Mouse (Mus musculus) left cerebral cortex, postnatal 14 days (tissue): ENCODE measurements around the gene Rnf34. TPM values are rescaled to one million over a fixed set of nuclear protein-coding genes. Genes with fewer than 3 reads are reported as not detected.

ENCODE experiments used
- DNase-seq, 2 experiments: peaks; one replicate each; pipeline ENCODE4 v3.0.0; 2021 to 2022; ENCODE audit warnings: low spot score in 2 of 2, mixed read lengths in 1 of 2
- intact Hi-C: fragments of 180-260 bp; cut with DNase I; formaldehyde crosslinking; loops from one replicate; pipeline ENCODE4 v1.15.1; 2025
- total RNA-seq, 2 experiments: library from RNA; stranded (reverse); gene quantifications; 2 replicates each; pipeline ENCODE4 v1.2.3; 2021

The Rnf34 gene
- total RNA-seq, 2 experiments from 2014 or later: 44.6 to 53.8 TPM

DNA sequence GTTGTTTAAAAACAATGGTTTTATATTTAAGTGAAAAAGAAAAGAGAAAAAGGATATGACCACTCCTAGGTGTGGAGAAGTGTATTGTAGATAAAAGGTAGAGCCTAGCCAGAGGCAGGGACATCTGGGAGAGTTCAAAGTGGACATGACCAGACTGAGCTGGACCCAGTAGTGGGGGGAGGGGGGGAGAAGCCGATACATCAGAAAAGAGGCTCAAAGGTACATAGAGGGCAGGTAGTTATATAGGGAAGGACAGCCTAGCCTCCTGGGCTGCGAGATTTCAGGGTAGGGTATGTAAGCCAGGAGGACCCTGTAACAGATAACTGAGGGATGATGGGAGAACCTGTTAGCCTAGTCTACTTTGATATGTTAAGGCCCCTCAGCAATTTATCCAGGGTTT, 2.8 kb downstream of the Rnf34 start:
- DNase-seq: no peak
- intact Hi-C loops: loop anchor here (5.0 kb wide), 1 partner anchor 35 kb away; no protein-coding TSS in a partner anchor

DNA sequence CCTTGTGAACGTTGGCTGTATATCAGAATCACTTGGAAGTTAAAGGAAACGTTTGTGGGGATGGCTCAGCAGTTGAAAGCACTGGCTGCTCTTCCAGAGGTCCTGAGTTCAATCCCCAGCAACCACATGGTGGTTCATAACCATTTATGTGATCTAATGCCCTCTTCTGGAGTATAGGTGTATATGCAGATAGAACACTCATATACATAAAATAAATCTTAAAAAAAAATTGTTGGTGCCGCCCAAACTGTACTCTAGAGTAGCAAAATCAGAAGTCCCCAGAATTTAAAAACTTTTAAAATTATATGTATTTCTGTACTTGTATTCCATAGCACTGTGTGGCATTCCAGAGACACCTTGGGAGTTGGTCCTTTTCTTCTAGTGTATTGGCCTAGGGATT, 6.0 kb downstream of the Rnf34 start:
- no peak for DNase-seq
- intact Hi-C loops: no loop called here

DNA sequence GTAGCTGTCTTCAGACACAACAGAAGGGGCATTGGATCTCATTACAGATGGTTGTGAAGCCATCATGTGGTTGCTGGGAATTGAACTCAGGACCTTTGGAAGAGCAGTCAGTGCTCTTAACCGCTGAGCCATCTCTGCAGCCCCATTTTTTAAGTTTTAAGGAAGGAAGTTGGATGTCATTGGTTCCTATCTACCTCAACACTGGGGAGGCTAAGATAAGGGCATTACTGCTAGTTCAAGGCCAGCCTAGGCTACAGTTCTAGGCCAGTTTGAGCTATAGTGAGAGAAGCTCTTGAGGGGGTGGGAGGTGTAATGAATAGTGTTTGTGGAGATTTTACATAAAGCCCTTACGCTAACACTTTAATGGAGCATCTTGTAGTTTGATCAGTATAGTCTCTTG, 13.2 kb downstream of the Rnf34 start:
- intact Hi-C loops: no loop called here
- no peak for DNase-seq

DNA sequence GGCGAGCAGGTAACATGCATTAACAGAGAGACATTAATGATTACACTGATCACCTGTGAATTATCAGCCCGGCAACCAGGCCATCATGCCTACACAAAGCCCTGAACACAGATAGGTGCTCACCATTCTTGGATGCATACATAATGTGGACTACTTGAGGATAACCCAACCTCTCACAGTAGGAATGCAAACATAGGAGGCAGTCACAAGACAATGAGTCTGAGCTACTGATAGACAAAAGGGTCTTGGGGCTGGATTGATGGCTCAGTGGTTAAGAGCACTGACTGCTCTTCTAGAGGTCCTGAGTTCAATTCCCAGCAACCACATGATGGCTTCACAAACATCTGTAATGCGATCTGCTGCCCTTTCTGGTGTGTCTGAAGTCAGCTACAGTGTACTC, 22.8 kb downstream of the Rnf34 start:
- intact Hi-C loops: no loop called here
- no peak for DNase-seq

DNA sequence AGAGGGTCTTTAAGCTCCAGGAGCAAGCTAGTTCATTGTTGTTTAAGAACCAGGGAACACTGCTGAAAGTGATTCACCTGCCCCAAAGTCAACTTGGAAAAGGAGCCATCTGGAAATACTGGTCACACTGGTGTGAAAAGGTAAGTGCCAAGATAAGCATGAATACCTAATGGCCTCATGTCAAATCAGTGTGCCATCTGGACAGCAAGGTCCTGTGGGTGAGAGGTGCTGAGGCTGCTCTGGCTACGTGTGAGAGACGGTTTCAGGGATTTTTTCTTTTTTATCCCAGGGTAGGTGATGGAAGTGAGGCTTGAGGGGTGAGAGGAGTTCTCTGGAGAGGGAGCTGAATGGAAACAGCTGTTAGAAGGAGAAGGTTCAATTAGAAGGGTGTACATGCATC, 23.7 kb downstream of the Rnf34 start:
- intact Hi-C loops: no loop called here
- no peak for DNase-seq

DNA sequence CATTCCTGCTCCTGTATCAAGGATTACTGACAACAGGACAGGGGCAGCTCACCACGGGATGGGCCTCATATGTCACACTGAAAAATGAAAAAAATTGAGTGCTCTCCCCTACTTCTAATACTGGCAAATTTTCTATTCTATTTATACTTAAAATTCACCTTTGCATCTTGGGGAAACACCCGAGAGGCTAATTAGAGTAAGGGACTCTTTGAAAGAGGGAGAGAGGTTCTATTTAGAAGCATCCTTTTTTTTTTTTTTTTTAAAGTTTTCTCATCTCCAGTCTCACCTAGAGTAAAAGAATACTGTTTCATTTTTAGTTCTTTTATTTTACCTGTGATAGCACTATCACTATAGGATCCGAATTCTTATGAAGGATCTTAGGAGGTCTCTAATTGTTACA, 24.5 kb downstream of the Rnf34 start:
- no peak for DNase-seq
- intact Hi-C loops: no loop called here

DNA sequence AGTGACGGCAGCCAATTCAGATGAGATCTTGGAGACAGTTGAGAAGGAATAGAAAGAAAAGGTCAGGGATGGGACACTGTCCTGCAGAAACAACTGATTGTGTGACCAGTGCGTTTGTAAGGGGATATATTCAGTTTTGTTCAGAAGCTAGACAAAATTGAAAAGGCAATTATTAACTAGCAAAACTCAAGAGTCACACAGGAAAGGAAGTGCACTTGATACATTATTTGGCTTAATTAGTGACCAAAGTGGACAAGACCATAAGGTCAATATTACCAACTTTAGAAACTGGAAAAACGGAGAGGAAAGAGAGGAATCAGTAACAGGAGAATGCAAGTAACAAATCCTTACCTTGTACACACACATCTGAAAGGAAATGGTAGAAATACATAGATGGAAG, 26.8 kb downstream of the Rnf34 start:
- no peak for DNase-seq
- intact Hi-C loops: no loop called here

DNA sequence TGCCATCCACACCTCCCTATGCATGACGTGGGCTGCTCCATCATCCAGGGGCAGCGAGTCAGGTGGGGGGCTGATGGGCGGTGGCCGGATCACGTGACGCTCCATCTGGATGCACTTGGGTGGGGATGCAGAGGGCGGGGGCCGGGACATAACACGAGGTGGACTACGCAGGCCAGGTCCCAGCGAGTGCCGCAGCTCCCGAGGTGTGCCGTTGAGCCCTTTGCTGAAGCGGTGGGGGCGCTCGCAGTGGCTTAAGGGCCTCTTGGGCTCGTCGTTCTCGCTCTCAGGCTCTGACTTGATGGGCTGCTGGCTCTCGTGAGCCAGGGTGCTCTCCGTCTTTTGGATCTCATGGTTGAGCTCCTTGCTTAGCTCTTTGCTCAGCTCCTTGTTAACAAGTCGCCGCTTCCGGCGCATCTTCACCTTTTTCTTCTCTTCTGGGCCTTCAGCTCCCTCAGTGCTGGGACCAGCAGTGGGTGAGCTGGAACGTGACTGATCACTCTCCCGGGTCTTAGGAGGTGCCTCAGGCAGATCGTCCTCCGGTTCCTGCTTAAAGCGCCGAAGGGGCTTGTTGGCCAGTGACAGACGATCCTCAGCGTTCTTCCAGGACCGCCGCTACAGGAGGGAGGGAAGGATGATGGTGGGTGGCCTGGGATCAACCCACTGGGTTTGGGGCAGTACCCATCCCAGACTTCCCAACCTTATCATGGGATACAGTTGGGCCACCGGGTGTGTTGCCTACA, 30.6 kb downstream of the Rnf34 start:
- DNase-seq: no peak
- intact Hi-C loops: loop anchor here (5.0 kb wide), 1 partner anchor 58 kb away; the partner anchor contains the start of gene Anapc5

DNA sequence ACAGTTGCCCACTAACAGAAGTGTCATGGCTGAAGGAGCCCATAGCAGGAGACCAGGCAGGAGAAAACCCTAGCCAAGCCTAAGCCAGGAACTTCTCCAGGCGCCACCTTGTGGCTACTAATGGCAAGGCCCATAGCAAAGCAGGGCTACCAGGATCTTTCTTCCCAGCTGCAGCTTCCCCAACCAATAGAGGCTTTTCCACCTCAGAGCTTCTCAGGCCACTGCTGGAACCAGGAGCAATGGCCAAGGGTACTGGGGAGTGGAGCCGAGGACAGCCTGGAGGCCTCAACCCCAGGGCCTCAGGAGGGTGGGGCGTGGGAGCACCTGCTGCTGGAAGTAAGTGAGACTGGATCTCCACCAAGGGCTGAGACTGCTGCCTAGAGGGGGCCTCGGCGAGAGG, 31.5 kb downstream of the Rnf34 start:
- intact Hi-C loops: loop anchor here (5.0 kb wide), 1 partner anchor 59 kb away; the partner anchor contains the start of gene Anapc5

DNA sequence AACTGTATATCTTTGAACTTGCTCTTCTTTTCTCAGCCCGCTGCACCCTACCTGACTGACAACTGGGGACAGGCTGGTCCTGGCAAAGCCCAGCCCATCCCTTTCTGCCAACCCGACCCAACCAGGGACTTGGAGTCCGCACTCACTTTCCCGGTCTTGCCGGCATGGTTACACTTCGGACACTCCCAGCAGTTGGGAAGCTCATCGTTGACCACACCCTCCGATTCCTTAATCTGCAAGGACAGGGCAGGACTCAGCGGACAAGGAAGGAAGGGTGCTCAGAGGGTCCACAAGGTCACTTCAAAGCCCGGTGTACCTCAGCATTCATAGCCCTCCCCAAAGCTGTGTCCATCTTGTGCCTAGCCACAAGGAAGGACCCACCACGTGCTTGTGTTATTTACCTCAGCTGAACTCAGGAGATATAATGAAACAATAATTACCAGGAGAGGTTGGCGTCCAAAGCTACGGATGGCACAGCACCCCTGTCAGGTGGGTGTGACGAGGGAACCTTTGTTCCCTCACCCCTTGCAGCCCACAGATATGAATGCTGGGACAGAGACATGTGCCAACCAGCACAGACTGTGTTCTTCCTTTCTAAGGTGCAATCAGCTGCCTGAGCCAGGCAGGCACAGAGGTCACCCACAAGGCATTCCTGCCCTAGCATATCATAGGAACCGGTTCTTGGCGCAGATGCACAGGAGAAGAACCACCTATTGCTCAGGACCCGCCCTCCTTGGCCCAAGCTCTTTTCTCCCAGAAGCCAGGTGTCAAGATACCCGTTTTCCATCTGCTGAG, 32.6 kb downstream of the Rnf34 start:
- DNase-seq: no peak
- intact Hi-C loops: loop anchor here (5.0 kb wide), 1 partner anchor 60 kb away; the partner anchor contains the start of gene Anapc5

More for the DNA sequence above, 31.5 kb downstream of the Rnf34 start:
- DNase-seq: peak; percentile 75 to 79

DNA sequence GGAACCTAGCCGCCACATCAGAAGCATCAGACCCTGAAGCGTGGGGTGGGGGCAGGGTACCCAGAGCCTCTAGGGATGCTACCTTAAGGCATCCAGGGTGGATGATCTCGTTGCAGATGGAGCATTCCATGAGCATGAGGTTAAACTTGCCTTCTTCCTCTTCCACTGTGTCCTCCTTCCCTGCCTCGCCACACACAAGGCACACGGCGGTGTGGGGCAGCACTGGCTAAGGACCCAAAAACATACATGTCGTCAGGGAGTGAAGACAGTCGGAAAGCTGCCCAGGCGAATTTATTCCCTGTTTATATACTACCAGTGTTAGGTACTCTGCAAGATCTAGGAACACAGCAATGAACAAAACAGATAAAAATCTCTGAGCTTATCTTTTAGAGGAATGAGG, 33.4 kb downstream of the Rnf34 start:
- no peak for DNase-seq
- intact Hi-C loops: loop anchor here (5.0 kb wide), 1 partner anchor 61 kb away; the partner anchor contains the start of gene Anapc5

DNA sequence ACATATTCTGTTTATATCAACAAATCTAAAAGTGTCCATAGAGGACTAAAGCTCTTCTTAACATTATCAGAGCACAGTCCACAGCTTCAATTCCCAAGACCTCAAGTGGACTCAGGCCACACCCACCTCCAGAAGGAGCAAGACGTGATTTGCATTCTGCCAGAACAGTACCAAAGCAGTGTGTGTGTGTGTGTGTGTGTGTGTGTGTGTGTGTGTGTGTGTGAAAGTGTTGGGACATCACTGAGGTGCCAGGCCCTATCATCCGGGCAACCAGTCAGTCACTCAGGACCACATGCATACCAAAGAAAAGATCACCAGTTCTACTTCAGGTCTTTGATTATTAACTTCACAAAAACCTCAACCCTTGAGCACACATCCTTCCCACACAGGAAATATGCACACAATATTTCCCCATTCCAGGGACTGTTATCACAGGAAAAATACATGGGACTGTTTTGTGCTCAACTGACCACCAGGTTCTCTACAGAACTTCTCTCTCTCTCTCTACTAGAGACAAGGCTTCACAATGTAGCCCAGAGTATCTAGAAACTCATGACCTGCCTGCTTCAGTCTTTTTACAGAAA, 33.9 kb downstream of the Rnf34 start:
- no peak for DNase-seq
- intact Hi-C loops: loop anchor here (1.0 to 5.0 kb wide), 2 partner anchors 18 to 61 kb away; partner anchors contain the start of gene Anapc5

DNA sequence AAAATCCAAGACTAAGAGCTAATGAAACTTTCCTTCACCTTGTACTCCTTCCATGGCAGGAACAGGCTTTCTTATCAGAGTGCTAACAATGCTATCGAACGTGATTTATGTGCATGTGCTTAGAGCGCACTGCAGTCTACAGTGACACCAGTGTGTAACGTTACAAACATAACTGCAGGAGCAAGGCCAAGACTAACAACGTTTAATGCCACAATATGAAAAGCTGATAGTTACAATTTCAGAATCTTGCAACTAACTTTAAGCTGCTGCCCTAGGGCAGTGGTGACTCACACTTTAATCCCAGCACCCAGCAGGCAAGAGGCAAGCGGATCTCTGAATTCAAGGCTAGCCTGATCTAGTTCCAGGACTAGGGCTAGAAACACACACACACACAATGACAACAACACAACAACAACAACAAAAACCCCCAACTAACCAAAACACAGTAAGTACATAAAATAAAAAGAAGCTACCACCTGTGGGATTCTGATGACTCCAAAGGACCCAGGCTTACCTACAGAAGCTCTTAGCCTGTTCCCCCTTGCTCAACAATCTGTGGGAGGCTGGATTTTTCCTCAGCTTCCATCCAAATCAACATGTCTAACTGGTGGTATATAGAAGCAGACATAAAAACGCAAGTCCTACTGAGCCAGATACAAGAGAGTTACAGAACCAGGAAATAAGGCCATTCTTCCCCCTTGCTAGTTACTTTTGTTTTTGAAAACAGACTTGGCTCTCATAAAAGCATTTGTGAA, 34.9 kb downstream of the Rnf34 start:
- intact Hi-C loops: loop anchor here (1.0 to 5.0 kb wide), 2 partner anchors 17 to 62 kb away; partner anchors contain the start of gene Anapc5
- DNase-seq: no peak

DNA sequence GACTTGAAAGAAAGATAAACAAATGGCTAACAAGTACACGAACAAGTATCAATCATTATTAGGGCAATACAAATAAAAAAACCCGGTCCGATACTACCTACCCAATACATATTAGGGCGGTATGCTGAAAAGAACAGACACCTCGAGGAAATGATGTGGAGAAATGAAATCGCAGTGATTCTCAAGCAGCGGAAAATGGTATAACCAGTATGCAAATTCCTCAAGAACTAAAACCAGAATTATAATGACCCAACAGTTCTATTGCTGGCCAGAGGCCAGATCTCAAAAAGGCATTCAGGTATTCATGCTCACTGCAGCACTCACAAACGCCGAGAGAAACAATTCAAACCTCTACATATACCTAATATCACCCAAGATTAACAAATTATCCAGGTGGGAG, 37.2 kb downstream of the Rnf34 start:
- intact Hi-C loops: no loop called here
- DNase-seq: no peak

DNA sequence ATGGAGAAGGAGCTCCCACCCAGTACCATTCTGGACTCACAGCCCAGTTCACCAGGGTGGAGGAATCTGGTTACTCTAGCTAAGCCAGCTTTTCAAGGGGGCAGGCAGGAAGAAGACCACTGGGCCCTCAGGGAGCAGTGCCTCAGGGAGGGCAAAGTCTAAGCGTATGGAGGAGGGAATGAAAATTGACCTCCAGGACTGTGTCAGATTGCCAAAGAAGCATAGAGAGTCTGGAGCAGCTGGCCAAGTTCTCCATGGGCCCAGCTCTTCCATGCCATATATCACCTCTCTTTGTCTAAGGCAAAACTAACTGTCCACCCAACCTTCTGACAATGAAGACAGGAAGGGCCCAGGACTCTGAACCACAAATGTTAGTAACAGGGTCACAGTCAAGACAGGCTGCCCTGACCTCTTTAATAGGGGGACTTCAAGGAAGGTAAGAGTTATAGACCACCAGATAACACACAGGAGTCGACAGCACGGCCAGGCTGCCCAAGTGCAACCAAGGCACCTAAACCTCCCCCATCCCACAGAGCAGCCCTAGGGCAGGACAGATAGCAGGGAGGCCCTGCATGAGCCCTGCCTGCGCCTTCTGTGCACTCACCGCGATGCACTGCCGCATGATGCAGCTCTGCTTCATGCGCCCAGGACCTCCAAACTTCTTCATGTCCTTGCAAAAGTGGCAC, 38.2 kb downstream of the Rnf34 start:
- intact Hi-C loops: no loop called here
- no peak for DNase-seq

DNA sequence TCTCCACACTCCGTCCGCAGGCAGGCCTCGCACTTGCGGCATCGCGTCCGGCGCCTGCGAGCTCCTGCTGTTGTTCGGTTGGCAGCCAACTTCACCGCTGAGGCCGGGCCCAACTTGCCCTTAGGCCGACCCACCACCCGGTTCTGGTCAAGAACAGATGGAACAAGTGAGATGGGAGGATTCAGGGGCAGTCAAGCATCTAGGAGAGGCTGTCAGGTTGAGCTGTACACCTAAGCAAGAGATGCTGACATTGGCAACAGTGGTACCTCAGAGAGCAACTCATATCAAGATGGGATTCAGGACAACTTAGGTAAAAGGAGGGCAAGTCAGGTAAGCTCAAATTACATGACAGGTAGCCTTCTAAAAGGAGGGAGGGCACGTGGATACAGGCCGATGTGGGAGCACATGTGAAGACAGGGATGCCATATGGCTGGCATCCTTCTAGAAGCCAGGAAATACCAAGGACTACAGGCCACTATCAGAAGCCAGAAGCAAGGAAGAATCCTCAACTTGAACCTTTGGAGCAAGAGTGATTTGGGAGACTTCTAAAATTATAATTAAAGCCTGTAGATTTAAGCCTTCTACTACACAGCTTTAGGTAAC, 38.9 kb downstream of the Rnf34 start:
- intact Hi-C loops: no loop called here

DNA sequence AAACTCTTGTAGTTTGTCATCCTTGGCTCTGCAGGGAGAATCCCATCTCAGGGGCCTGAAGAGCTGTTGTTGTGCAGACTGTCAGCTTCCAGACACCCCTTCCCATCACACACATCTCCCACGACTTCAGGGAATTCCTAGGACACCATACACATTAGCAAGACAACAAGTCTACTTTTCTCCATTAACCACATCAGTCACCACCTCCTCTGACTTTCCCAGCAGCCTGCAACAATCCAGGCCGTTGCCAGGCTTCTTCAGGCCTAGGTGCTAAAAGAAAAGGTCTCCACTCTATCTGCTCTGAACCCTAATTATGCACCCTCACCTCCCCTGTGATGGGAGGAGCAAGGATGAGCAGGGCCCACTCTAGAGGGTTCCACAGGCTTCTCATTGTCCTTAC, 40.5 kb downstream of the Rnf34 start:
- intact Hi-C loops: no loop called here
- no peak for DNase-seq

More for the DNA sequence above, 38.9 kb downstream of the Rnf34 start:
- DNase-seq: no peak

DNA sequence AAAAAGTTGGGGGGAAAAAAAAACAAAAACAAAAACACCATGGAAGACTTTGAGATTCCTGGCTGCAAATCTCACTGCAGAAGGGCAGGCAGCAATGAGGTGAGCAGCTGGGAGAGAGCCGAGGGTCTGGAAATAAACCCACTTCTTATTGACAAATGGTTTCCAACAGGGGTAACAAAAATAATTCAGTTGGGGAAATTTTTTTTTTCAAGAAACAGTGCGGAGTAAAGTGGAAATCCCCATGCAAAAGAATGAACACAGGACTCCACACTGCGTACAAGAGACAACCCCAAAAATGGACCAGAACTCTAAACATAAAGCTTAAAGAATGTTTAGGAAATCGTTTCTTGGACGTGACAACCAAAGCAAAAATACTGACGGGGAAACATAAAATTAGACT, 43.4 kb downstream of the Rnf34 start:
- intact Hi-C loops: no loop called here
- DNase-seq: no peak
